ENCODE assay signal across 29 mouse cellular contexts in genomic region chr11:29766313-29766982, GRCm38 (mm10). TPM values are rescaled to one million over a fixed set of nuclear protein-coding genes. Genes with fewer than 3 reads are reported as not detected.
A peak's percentile ranks its signal among the peaks of the same experiment; 100 is the strongest.
DNase-seq lines count a peak whose midpoint lies in the region; ATAC-seq and TF ChIP-seq lines count a peak whose summit lies in the region.
"Had no signal": no experiment of that assay in that cellular context is flagged by ENCODE, and none has a peak within 500 bp of the region (broad histone marks: within the 10 kb centered on the region; RNA-seq: fewer than 3 reads in every experiment).

No protein-coding gene starts in this region.

- no peak overlapping the region for H3K4me2 ChIP-seq in hindbrain, postnatal 0 days (ENCODE audit: low read depth, low read length)
- H3K4me2 ChIP-seq: embryonic facial prominence, embryonic 13.5 days; forebrain, embryonic 12.5 days; hindbrain, embryonic 14.5 days; liver, embryonic 13.5 days; midbrain, embryonic 13.5 days had no signal

- no peak for TF ChIP-seq POLR2A in heart, adult 2 months (IDR thresholded peaks at IDR 0.05; ENCODE audit: insufficient read depth, low read depth, low read length)

- intact Hi-C loops in heart, adult 2 months (cut with DNase I) = no loop called here
- intact Hi-C loops in left cerebral cortex, postnatal 25 days (cut with DNase I) = loop anchor here (1.0 kb wide), 3 partner anchors 22 to 47 kb away; no protein-coding TSS in a partner anchor

- H3K79me2 ChIP-seq in heart, adult 2 months (replicated peaks; ENCODE audit: control insufficient read depth, insufficient read depth, low read length) = no peaks in the 10 kb centered on the region

- TF ChIP-seq CTCF in heart, adult 2 months (IDR thresholded peaks at IDR 0.05) = no peak
- TF ChIP-seq CTCF in hindbrain, postnatal 0 days (IDR thresholded peaks at IDR 0.05; ENCODE audit: low read depth) = no peak

- no peaks in the 10 kb centered on the region for H3K9me3 ChIP-seq in hindbrain, postnatal 0 days (ENCODE audit: low read length)
- H3K9me3 ChIP-seq: embryonic facial prominence, embryonic 13.5 days; forebrain, embryonic 12.5 days; G1E; heart, embryonic 10.5 days; liver, embryonic 13.5 days; midbrain, embryonic 13.5 days had no signal

- no peak overlapping the region for H3K4me3 ChIP-seq in heart, adult 2 months
- no peak overlapping the region for H3K4me3 ChIP-seq in hindbrain, postnatal 0 days (ENCODE audit: low read length)
- H3K4me3 ChIP-seq: embryonic facial prominence, embryonic 13.5 days; erythroblast, embryonic 14.5 days; forebrain, embryonic 12.5 days; heart, embryonic 10.5 days; liver, embryonic 13.5 days; midbrain, embryonic 13.5 days had no signal

- DNase-seq in heart, adult 11 months = peak; percentile 31
- no peak for DNase-seq in heart, adult 2 months
- DNase-seq in right cerebral cortex, adult 18-20 months = peak; percentile 73
- DNase-seq in right cerebral cortex, postnatal 14 days = no peak
- peak; percentile 57 to 89 for DNase-seq in left cerebral cortex, postnatal 25 days (ENCODE audit: low spot score in 2 of 2)
- DNase-seq in yolk sac, embryonic 10.5 days (ENCODE audit: low spot score) = no peak
- DNase-seq in hindbrain, postnatal 0 days (ENCODE audit: low spot score) = no peak
- DNase-seq: adrenal gland, adult 2 months; cerebellum, adult 2 months; cerebellum, postnatal 25 days; embryo, embryonic 11 days; gastrocnemius, postnatal 36 days; heart, postnatal 4 days; kidney, adult 8-10 months; kidney, postnatal 10 days; liver, embryonic 13.5 days; lung, adult 2 months; lung, postnatal 14 days; thymus, postnatal 14 days had no signal

- no peaks in the 10 kb centered on the region for H3K36me3 ChIP-seq in heart, adult 2 months (ENCODE audit: control insufficient read depth, insufficient read depth, low read length)
- H3K36me3 ChIP-seq in hindbrain, postnatal 0 days (ENCODE audit: insufficient read depth, low read length) = no peaks in the 10 kb centered on the region; the same call in 1 of the 2 replicates
- H3K36me3 ChIP-seq: embryonic facial prominence, embryonic 13.5 days; forebrain, embryonic 12.5 days; G1E; heart, embryonic 10.5 days; liver, embryonic 13.5 days; midbrain, embryonic 13.5 days had no signal

- no peak for ATAC-seq in hindbrain, postnatal 0 days
- ATAC-seq: midbrain, embryonic 13.5 days; Patski had no signal

- no peak overlapping the region for H3K27ac ChIP-seq in heart, adult 2 months
- H3K27ac ChIP-seq in hindbrain, postnatal 0 days = no peak overlapping the region
- H3K27ac ChIP-seq: embryonic facial prominence, embryonic 13.5 days; forebrain, embryonic 12.5 days; heart, embryonic 10.5 days; hindbrain, embryonic 14.5 days; liver, embryonic 13.5 days; midbrain, embryonic 13.5 days; stomach, postnatal 0 days had no signal

- no peak for TF ChIP-seq EP300 in heart, adult 2 months (IDR thresholded peaks at IDR 0.05; ENCODE audit: insufficient read depth, low read depth, low read length)

- H3K27me3 ChIP-seq in heart, adult 2 months (ENCODE audit: control insufficient read depth, insufficient read depth, low read length) = no peaks in the 10 kb centered on the region
- no peaks in the 10 kb centered on the region for H3K27me3 ChIP-seq in hindbrain, postnatal 0 days (ENCODE audit: insufficient read depth, low read length)
- H3K27me3 ChIP-seq: liver, embryonic 13.5 days; midbrain, embryonic 13.5 days; Patski had no signal

- 65% methylated on average over 11 of the region's 11 CpGs for WGBS in heart, adult 2 months
- WGBS in hindbrain, postnatal 0 days = 84% methylated on average over 11 of the region's 11 CpGs

- H3K4me1 ChIP-seq in heart, adult 2 months (ENCODE audit: control insufficient read depth, insufficient read depth, low read length) = no peaks in the 10 kb centered on the region
- H3K4me1 ChIP-seq in hindbrain, postnatal 0 days (ENCODE audit: insufficient read depth, low read length) = no peaks in the 10 kb centered on the region
- H3K4me1 ChIP-seq: embryonic facial prominence, embryonic 13.5 days; liver, embryonic 13.5 days had no signal

- no peak overlapping the region for H3K9ac ChIP-seq in heart, adult 2 months (ENCODE audit: low read depth, low read length)
- H3K9ac ChIP-seq in hindbrain, postnatal 0 days (replicated peaks; ENCODE audit: low read length) = no peak overlapping the region
- H3K9ac ChIP-seq: embryonic facial prominence, embryonic 13.5 days; forebrain, embryonic 12.5 days; hindbrain, embryonic 14.5 days; liver, embryonic 13.5 days; midbrain, embryonic 13.5 days had no signal

RNA-seq across cellular contexts. Expression of gene 4931440F15Rik, which starts 59.0 kb away (rescaled TPM):
- total RNA-seq in heart, adult 2 months (2021) = 1 to 10 TPM; 1.6 to 1.8 TPM
- polyA plus RNA-seq in heart, adult 2 months (2012; rRNA removed) = 0.06 and 0.15 TPM in 2 replicates
- total RNA-seq in left cerebral cortex, postnatal 25 days (2021) = 1 to 10 TPM; 2.7 to 3.4 TPM
- total RNA-seq in hindbrain, postnatal 0 days (2014; rRNA removed) = 0.29 and 0.63 TPM in 2 replicates
- 0.33 and 0.38 TPM in 2 replicates for polyA plus RNA-seq in hindbrain, postnatal 0 days (2015; fragmentation: Nextera tagmentation; extraction: Ambion mirVana)
- total RNA-seq: megakaryocyte progenitor cell, adult 5-6 weeks had no signal
- polyA plus RNA-seq: erythroblast, embryonic 14.5 days; G1E had no signal

Comparison
In these comparisons a context has a peak if more than half of its experiments do, and no peak if none do; other contexts are left out.
1. DNase-seq: peak in heart, adult 11 months (single experiment), right cerebral cortex, adult 18-20 months (single experiment) and left cerebral cortex, postnatal 25 days (2 of 2); none in heart, adult 2 months (0 of 2), right cerebral cortex, postnatal 14 days (single experiment), yolk sac, embryonic 10.5 days (single experiment) and hindbrain, postnatal 0 days (single experiment).